Mouse (Mus musculus): ENCODE measurements around the gene Cdkal1.

DNA sequence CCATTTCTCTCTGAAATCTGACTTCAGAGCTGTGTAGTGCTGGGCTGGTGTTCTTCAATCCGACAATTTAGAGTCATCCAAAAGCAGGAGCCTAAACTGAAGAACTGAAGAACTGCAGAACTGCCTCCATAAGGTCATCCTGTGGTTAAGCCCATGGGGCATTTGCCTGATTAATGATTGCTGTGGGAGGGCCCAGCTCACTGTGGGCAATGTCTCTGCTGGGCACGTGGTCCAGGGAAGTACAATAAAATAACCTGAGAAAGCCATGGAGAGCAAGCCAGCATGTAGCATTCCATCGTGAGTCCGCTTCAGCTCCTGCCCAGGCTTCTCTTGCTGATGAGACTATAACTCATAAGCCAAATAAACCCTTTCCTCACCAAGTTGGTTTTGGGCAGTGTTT, 202.1 kb downstream of the Cdkal1 start:
- TF ChIP-seq CTCF (IDR thresholded peaks at IDR 0.05; ENCODE audit: control insufficient read depth, insufficient read depth, insufficient read length) (no peak), MAX (IDR thresholded peaks at IDR 0.05) (no peak)
